Mouse (Mus musculus): ENCODE data around the gene Gm4869. TPM values are rescaled to one million over a fixed set of nuclear protein-coding genes. Genes with fewer than 3 reads are reported as not detected.

The Gm4869 gene
- not detected in 2 replicates for polyA plus RNA-seq (2012; rRNA removed)

GRCm38 (mm10) chr5:140445345-140445744 lies at the start of gene Gm4869:
Gm4869 (plus strand) TSS chr5:140445645.

GRCm38 (mm10) chr5:140418489-140419441 lies 26.7 kb upstream of the Gm4869 start, which contains the start of gene Eif3b:
Eif3b (plus strand) TSS chr5:140419328.

GRCm38 (mm10) chr5:140505208-140505780 lies 59.8 kb downstream of the Gm4869 start, which contains the start of gene Chst12:
Chst12 (plus strand) TSS chr5:140505550.

Other genes with a start within 250 kb of the Gm4869 start
- gene Mad1l1, start 124.1 kb upstream of the Gm4869 start, polyA plus RNA-seq (2012; rRNA removed), result 14.5 and 14.8 TPM in 2 replicates
- 1.8 and 3.2 TPM in 2 replicates for gene Nudt1, start 124.0 kb upstream of the Gm4869 start, polyA plus RNA-seq (2012; rRNA removed)
- gene Mrm2, start 113.7 kb upstream of the Gm4869 start, polyA plus RNA-seq (2012; rRNA removed), result 3.1 and 3.2 TPM in 2 replicates
- gene Snx8, start 56.4 kb upstream of the Gm4869 start, polyA plus RNA-seq (2012; rRNA removed), result 6.2 and 7.8 TPM in 2 replicates
- gene Eif3b, start 26.3 kb upstream of the Gm4869 start, polyA plus RNA-seq (2012; rRNA removed), result 56.8 and 66.9 TPM in 2 replicates
- 13.9 and 18.6 TPM in 2 replicates for gene Chst12, start 59.9 kb downstream of the Gm4869 start, polyA plus RNA-seq (2012; rRNA removed)
- not detected in 2 replicates for gene Grifin, start 119.4 kb downstream of the Gm4869 start, polyA plus RNA-seq (2012; rRNA removed)
- 19.6 and 24.7 TPM in 2 replicates for gene Lfng, start 161.7 kb downstream of the Gm4869 start, polyA plus RNA-seq (2012; rRNA removed)
- 11.0 and 11.7 TPM in 2 replicates for gene Ttyh3, start 203.4 kb downstream of the Gm4869 start, polyA plus RNA-seq (2012; rRNA removed)

Data from stomach, adult 2 months (tissue).